Mouse (Mus musculus) CD4-positive helper T cell, adult 2 months (primary cell): ENCODE results near the gene Sdc1.

ENCODE experiments used
- DNase-seq: peaks from one replicate; pipeline ENCODE4 v3.0.0-alpha.2; 2012; ENCODE audit warnings: low read depth, missing footprints, low spot score

The Sdc1 gene

GRCm38 (mm10) chr12:8824995-8825703, 54.0 kb downstream of the Sdc1 start:
- no peak for DNase-seq

- DNase-seq, result no peak
Measured at GRCm38 (mm10) chr12:8827014-8827715, 56.0 kb downstream of the Sdc1 start.

GRCm38 (mm10) chr12:8829032-8829660, 58.0 kb downstream of the Sdc1 start:
- DNase-seq, result no peak

GRCm38 (mm10) chr12:8829661-8830040, 58.5 kb downstream of the Sdc1 start:
- DNase-seq, result no peak

- DNase-seq, result no peak
Measured at GRCm38 (mm10) chr12:8830967-8831635, 60.0 kb downstream of the Sdc1 start.

GRCm38 (mm10) chr12:8831710-8832109, 60.6 kb downstream of the Sdc1 start:
- no peak for DNase-seq

- no peak for DNase-seq
Measured at GRCm38 (mm10) chr12:8840782-8841325, 69.7 kb downstream of the Sdc1 start.

GRCm38 (mm10) chr12:8842725-8843124, 71.6 kb downstream of the Sdc1 start:
- peak; percentile 33 for DNase-seq
